Mouse (Mus musculus): Measurements from ENCODE around the gene Cfb. TPM values are rescaled to one million over a fixed set of nuclear protein-coding genes. Genes with fewer than 3 reads are reported as not detected.

The Cfb gene
- total and polyA plus RNA-seq, 3 experiments: 0.34 to 5.9 TPM; not detected in 1

GRCm38 (mm10) chr17:34899053-34899889 lies 37.0 kb upstream of the Cfb start:
- H3K27me3 ChIP-seq (replicated peaks): no peaks in the 10 kb centered on the region
- H3K4me3 ChIP-seq (replicated peaks in 1 of 3; ENCODE audit: low read depth in 2 of 3, low read length in 2 of 3, poor library complexity in 1 of 3): peak overlapping the region; percentile 91 to 93 (median 92)
- H3K36me3 ChIP-seq (replicated peaks in 1 of 2; ENCODE audit: control insufficient read depth in 1 of 2, insufficient read depth in 1 of 2, low read length in 1 of 2): peaks cover 18 to 43% of the 10 kb centered on the region in 2 experiments
- dilution Hi-C loops (cut with MboI; ENCODE audit: extremely low pct_ligation_motif_present, extremely low pct_unique_long_range_greater_than_20kb, low sequenced_read_pairs) (no loop called here), in situ Hi-C loops (cut with MboI; ENCODE audit: low pct_ligation_motif_present, low pct_unique_long_range_greater_than_20kb, low sequenced_read_pairs) (no loop called here)
- H3K27ac ChIP-seq (ENCODE audit: insufficient read depth, low read depth): peak overlapping the region; percentile 89
- H3K4me2 ChIP-seq (ENCODE audit: insufficient read depth, low read depth, poor library complexity, severe bottlenecking): peak overlapping the region; percentile 63; the same call in 1 of the 2 replicates
- H3K79me2 ChIP-seq (replicated peaks; ENCODE audit: control insufficient read depth, extremely low read depth, insufficient read depth, poor library complexity, severe bottlenecking): peaks cover 17% of the 10 kb centered on the region
- peaks cover 7 to 26% of the 10 kb centered on the region in 2 experiments for H3K4me1 ChIP-seq (ENCODE audit: control insufficient read depth in 1 of 2, insufficient read depth in 2 of 2)
- no peak for TF ChIP-seq ZC3H11A (IDR thresholded peaks at IDR 0.05; ENCODE audit: low read depth, low read length)
- TF ChIP-seq MYC (IDR thresholded peaks at IDR 0.05; ENCODE audit: low read depth, low read length): no peak
- TF ChIP-seq E2F4 (IDR thresholded peaks at IDR 0.05; ENCODE audit: insufficient replicate concordance, low read depth, low read length): no peak
- TF ChIP-seq TBP (conservative IDR thresholded peaks at IDR 0.05; ENCODE audit: low read depth, low read length): no peak
- no peak for TF ChIP-seq RCOR1 (conservative IDR thresholded peaks at IDR 0.05; ENCODE audit: low read depth, low read length)
- no peak for TF ChIP-seq IRF4 (IDR thresholded peaks at IDR 0.05; ENCODE audit: low read depth, low read length)
- TF ChIP-seq EP300 (IDR thresholded peaks at IDR 0.05; ENCODE audit: low read length): no peak
- TF ChIP-seq MAFK (IDR thresholded peaks at IDR 0.05; ENCODE audit: insufficient replicate concordance, low read length): no peak
- TF ChIP-seq NELFE (IDR thresholded peaks at IDR 0.05; ENCODE audit: low read depth, low read length): no peak
- no peak for TF ChIP-seq SIN3A (IDR thresholded peaks at IDR 0.05; ENCODE audit: low read length)
- peak; percentile 63; the same call in 1 of the 2 replicates for TF ChIP-seq NRF1 (IDR thresholded peaks at IDR 0.05; ENCODE audit: low read depth, low read length)
- TF ChIP-seq MEF2A (IDR thresholded peaks at IDR 0.05; ENCODE audit: borderline replicate concordance, low read depth, low read length): no peak
- no peak for TF ChIP-seq MAX (IDR thresholded peaks at IDR 0.05; ENCODE audit: low read length)
- peak; percentile 20; the same call in 1 of the 2 replicates for TF ChIP-seq MXI1 (IDR thresholded peaks at IDR 0.05; ENCODE audit: low read depth, low read length)
- TF ChIP-seq CHD1 (IDR thresholded peaks at IDR 0.05; ENCODE audit: low read depth, low read length): no peak
- TF ChIP-seq USF1 (IDR thresholded peaks at IDR 0.05; ENCODE audit: low read depth, low read length): no peak
- TF ChIP-seq USF2 (conservative IDR thresholded peaks at IDR 0.05; ENCODE audit: low read depth, low read length): no peak
- no peak for TF ChIP-seq ZMIZ1 (IDR thresholded peaks at IDR 0.05; ENCODE audit: low read depth, low read length)
- TF ChIP-seq SMC3 (IDR thresholded peaks at IDR 0.05; ENCODE audit: low read depth, low read length): no peak
- no peak; the same call in 1 of the 2 replicates for TF ChIP-seq HCFC1 (IDR thresholded peaks at IDR 0.05; ENCODE audit: low read depth, low read length)
- no peak for TF ChIP-seq RAD21 (IDR thresholded peaks at IDR 0.05; ENCODE audit: low read depth, low read length)
- TF ChIP-seq JUND (conservative IDR thresholded peaks at IDR 0.05; ENCODE audit: low read depth, low read length): no peak
- no peak for TF ChIP-seq ZNF384 (IDR thresholded peaks at IDR 0.05; ENCODE audit: low read depth, low read length)
- TF ChIP-seq JUN (IDR thresholded peaks at IDR 0.05; ENCODE audit: insufficient read depth, low read depth, low read length): no peak
- no peak for TF ChIP-seq KAT2A (IDR thresholded peaks at IDR 0.05; ENCODE audit: insufficient replicate concordance, low read length)
- TF ChIP-seq PAX5 (IDR thresholded peaks at IDR 0.05; ENCODE audit: low read length): no peak
- TF ChIP-seq TCF12 (IDR thresholded peaks at IDR 0.05; ENCODE audit: low read depth, low read length): 0 out of 2 replicates have a peak, but pooled peaks have one; percentile 9
- TF ChIP-seq ETS1 (conservative IDR thresholded peaks at IDR 0.05; ENCODE audit: low read depth, low read length): no peak
- TF ChIP-seq CTCF (conservative IDR thresholded peaks at IDR 0.05 in 1 of 2, IDR thresholded peaks at IDR 0.05 in 1 of 2; ENCODE audit: low read depth in 2 of 2, low read length in 2 of 2): no peak
- TF ChIP-seq POLR2A (IDR thresholded peaks at IDR 0.05; ENCODE audit: low read depth, low read length): peak; percentile 44
- TF ChIP-seq POLR2AphosphoS2 (IDR thresholded peaks at IDR 0.05; ENCODE audit: low read depth, low read length): no peak
- peak; percentile 15; the same call in 1 of the 2 replicates for TF ChIP-seq CHD2 (IDR thresholded peaks at IDR 0.05; ENCODE audit: low read length)
- peak; percentile 78; the same call in 1 of the 2 replicates for TF ChIP-seq UBTF (IDR thresholded peaks at IDR 0.05; ENCODE audit: low read depth, low read length)
- no peak for TF ChIP-seq ZKSCAN1 (IDR thresholded peaks at IDR 0.05; ENCODE audit: borderline replicate concordance, low read depth, low read length)
- no peak for TF ChIP-seq GABPA (IDR thresholded peaks at IDR 0.05; ENCODE audit: insufficient replicate concordance, low read depth, low read length)
- no peak for TF ChIP-seq BHLHE40 (IDR thresholded peaks at IDR 0.05; ENCODE audit: low read depth, low read length)
- TF ChIP-seq MAZ (IDR thresholded peaks at IDR 0.05; ENCODE audit: low read depth, low read length): no peak
- TF ChIP-seq ELF1 (IDR thresholded peaks at IDR 0.05; ENCODE audit: low read depth, low read length): no peak
- H3K9ac ChIP-seq (ENCODE audit: insufficient read depth, low read depth): peak overlapping the region; percentile 94
- peaks cover 5% of the 10 kb centered on the region for H3K9me3 ChIP-seq (replicated peaks; ENCODE audit: low read length)
- DNase-seq (ENCODE audit: extremely low read depth): no peak
